Mouse (Mus musculus) liver, adult 2 months (tissue): Measurements from ENCODE around the gene Kcnk13. TPM values are rescaled to one million over a fixed set of nuclear protein-coding genes. Genes with fewer than 3 reads are reported as not detected.
A peak's percentile ranks its signal among the peaks of the same experiment; 100 is the strongest.

ENCODE experiments used
- DNase-seq: peaks from one replicate; pipeline ENCODE4 v3.0.0-alpha.2; 2011; ENCODE audit warnings: low read depth, low spot score; ENCODE audit errors: extremely low read depth
- H3K27ac ChIP-seq: fragments of 200-500 bp; replicated peaks from 2 replicates; pipeline ENCODE4 v1.5.1; 2012; ENCODE audit warnings: low read depth, mild to moderate bottlenecking, control low read depth, inconsistent platforms, low read length; ENCODE audit not compliant: insufficient read depth
- H3K27me3 ChIP-seq: fragments of 200-500 bp; 2 replicates; pipeline ENCODE4 v1.6.1; 2012; ENCODE audit warnings: mild to moderate bottlenecking, moderate library complexity, low read length, inconsistent platforms; ENCODE audit not compliant: control insufficient read depth, insufficient read depth
- H3K36me3 ChIP-seq: fragments of 200-500 bp; 2 replicates; pipeline ENCODE4 v1.6.1; 2012; ENCODE audit warnings: low read length, inconsistent platforms; ENCODE audit not compliant: control insufficient read depth, insufficient read depth
- H3K4me1 ChIP-seq: fragments of 200-500 bp; 2 replicates; pipeline ENCODE4 v1.6.1; 2011; ENCODE audit warnings: low read length; ENCODE audit not compliant: control insufficient read depth, insufficient read depth
- H3K4me3 ChIP-seq: fragments of 200-500 bp; 2 replicates; pipeline ENCODE4 v1.5.1; 2011; ENCODE audit warnings: low read depth, mild to moderate bottlenecking, control low read depth, low read length, moderate library complexity; ENCODE audit not compliant: insufficient read depth
- H3K79me2 ChIP-seq: fragments of 200-500 bp; 2 replicates; pipeline ENCODE4 v1.6.1; 2012; ENCODE audit warnings: inconsistent platforms, mild to moderate bottlenecking, low read length, moderate library complexity; ENCODE audit not compliant: control insufficient read depth, insufficient read depth
- H3K9ac ChIP-seq: fragments of 200-500 bp; 2 replicates; pipeline ENCODE4 v1.6.1; 2012; ENCODE audit warnings: low read depth, mild to moderate bottlenecking, control low read depth, inconsistent platforms, low read length
- CTCF ChIP-seq: fragments of 200-500 bp; IDR thresholded peaks from 2 replicates; pipeline ENCODE4 v1.5.1; 2011; ENCODE audit warnings: low read depth, low read length, control low read depth
- POLR2A ChIP-seq: fragments of 200-500 bp; IDR thresholded peaks from 2 replicates; pipeline ENCODE4 v1.6.1; 2011; ENCODE audit warnings: low read length, control low read depth; ENCODE audit not compliant: insufficient read depth; ENCODE audit errors: extremely low read depth
- WGBS: fragments of 180-500 bp; shearing (Covaris S2); methylation state at CpG from one replicate; pipeline ENCODE4 v1.1.7; 2018; 5-methylcytosine and 5-hydroxymethylcytosine counted together
- polyA plus RNA-seq: library from polyadenylated mRNA; depleted of rRNA; stranded (reverse); fragments of >200 nt; gene quantifications from 2 replicates; pipeline ENCODE4 v1.2.3, GENCODE M21; 2012
- total RNA-seq: library from RNA; depleted of rRNA; stranded (reverse); fragments of >200 nt; gene quantifications from 2 replicates; pipeline ENCODE4 v1.2.3, GENCODE M21; 2014

The Kcnk13 gene
- total and polyA plus RNA-seq, 2 experiments = 0.23 to 0.65 TPM

GRCm38 (mm10) chr12:99979541-99979940, 15.2 kb downstream of the Kcnk13 start:
- no peaks in the 10 kb centered on the region for H3K79me2 ChIP-seq
- no peaks in the 10 kb centered on the region for H3K36me3 ChIP-seq
- no peak overlapping the region for H3K9ac ChIP-seq
- H3K4me1 ChIP-seq = no peaks in the 10 kb centered on the region
- H3K4me3 ChIP-seq = no peak overlapping the region
- 71% methylated on average over 4 of the region's 4 CpGs for WGBS
- DNase-seq = no peak
- no peak overlapping the region for H3K27ac ChIP-seq
- TF ChIP-seq CTCF (no peak), POLR2A (no peak)
- H3K27me3 ChIP-seq = no peaks in the 10 kb centered on the region

DNA sequence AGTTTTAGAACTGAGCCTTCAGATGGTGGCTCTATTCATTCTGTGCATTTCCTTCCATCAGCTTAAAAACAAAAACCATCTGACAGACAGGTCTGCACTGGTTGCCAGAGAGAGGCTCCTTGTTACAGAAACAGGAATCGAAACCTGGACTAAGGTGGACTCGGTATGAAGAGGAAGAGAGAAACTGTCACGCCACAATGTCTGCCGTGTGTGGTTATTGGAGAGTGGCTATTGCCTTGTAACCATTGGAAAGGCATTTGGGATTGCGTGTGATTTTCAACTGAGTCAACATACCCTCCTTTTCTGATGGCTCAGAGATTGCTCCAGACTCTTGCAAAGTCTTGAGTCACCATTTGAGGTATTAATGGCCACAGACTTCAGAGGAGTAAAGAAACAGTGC, 22.5 kb downstream of the Kcnk13 start:
- 86% methylated on average over 5 of the region's 5 CpGs for WGBS
- no peak for DNase-seq
- H3K27ac ChIP-seq = no peak overlapping the region
- no peaks in the 10 kb centered on the region for H3K27me3 ChIP-seq
- H3K9ac ChIP-seq = no peak overlapping the region
- no peak overlapping the region for H3K4me3 ChIP-seq
- no peaks in the 10 kb centered on the region for H3K4me1 ChIP-seq
- TF ChIP-seq CTCF (no peak), POLR2A (no peak)
- no peaks in the 10 kb centered on the region for H3K79me2 ChIP-seq
- H3K36me3 ChIP-seq = no peaks in the 10 kb centered on the region

DNA sequence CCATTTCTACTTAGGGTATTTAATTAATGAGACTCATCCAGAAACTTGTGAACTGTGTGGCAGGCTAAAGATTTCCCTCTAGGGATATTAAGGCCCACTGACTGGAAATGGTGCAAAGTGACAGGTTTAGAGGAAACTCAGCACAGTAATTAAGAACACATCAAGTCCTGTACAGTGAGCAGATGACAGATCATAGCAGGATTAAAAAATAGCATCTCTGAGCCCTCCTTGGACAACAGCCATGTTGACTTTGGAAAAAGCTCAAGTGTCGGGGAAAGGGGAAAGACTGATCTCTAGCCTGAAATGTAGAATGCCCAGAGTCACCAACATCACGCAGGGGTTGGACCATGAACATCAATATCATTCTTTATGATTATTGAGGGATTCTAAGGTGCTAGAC, 23.8 kb downstream of the Kcnk13 start:
- Histone ChIP-seq H3K4me3 (no peak overlapping the region), H3K36me3 (no peaks in the 10 kb centered on the region), H3K79me2 (no peaks in the 10 kb centered on the region), H3K4me1 (no peaks in the 10 kb centered on the region), H3K9ac (no peak overlapping the region), H3K27me3 (no peaks in the 10 kb centered on the region), H3K27ac (no peak overlapping the region)
- no peak for DNase-seq
- TF ChIP-seq POLR2A = no peak
- TF ChIP-seq CTCF = no peak
- 22% methylated on average over 2 of the region's 2 CpGs for WGBS

- DNase-seq = no peak
- no peak overlapping the region for H3K9ac ChIP-seq
- no peak overlapping the region for H3K4me3 ChIP-seq
- H3K79me2 ChIP-seq = no peaks in the 10 kb centered on the region
- no peak overlapping the region for H3K27ac ChIP-seq
- no peak for TF ChIP-seq POLR2A
- no peaks in the 10 kb centered on the region for H3K36me3 ChIP-seq
- 89% methylated on average over 11 of the region's 11 CpGs for WGBS
- H3K4me1 ChIP-seq = no peaks in the 10 kb centered on the region
- no peaks in the 10 kb centered on the region for H3K27me3 ChIP-seq
Observed at GRCm38 (mm10) chr12:99992362-99992862, 28.1 kb downstream of the Kcnk13 start.

- H3K9ac ChIP-seq = no peak overlapping the region
- H3K36me3 ChIP-seq = no peaks in the 10 kb centered on the region
- peak; percentile 14 for DNase-seq
- H3K4me3 ChIP-seq = no peak overlapping the region
- H3K27me3 ChIP-seq = no peaks in the 10 kb centered on the region
- WGBS = 79% methylated on average over 10 of the region's 10 CpGs
- TF ChIP-seq CTCF = no peak
- no peak for TF ChIP-seq POLR2A
- no peaks in the 10 kb centered on the region for H3K4me1 ChIP-seq
- H3K27ac ChIP-seq = no peak overlapping the region
- H3K79me2 ChIP-seq = no peaks in the 10 kb centered on the region
Observed at GRCm38 (mm10) chr12:99993146-99993890, 29.0 kb downstream of the Kcnk13 start.

- Histone ChIP-seq H3K4me1 (no peaks in the 10 kb centered on the region), H3K4me3 (no peak overlapping the region), H3K36me3 (no peaks in the 10 kb centered on the region), H3K27ac (no peak overlapping the region), H3K9ac (no peak overlapping the region), H3K79me2 (no peaks in the 10 kb centered on the region), H3K27me3 (no peaks in the 10 kb centered on the region)
- 85% methylated on average over 5 of the region's 5 CpGs for WGBS
- DNase-seq = no peak
- TF ChIP-seq CTCF (no peak), POLR2A (no peak)
Observed at GRCm38 (mm10) chr12:99995951-99996350, 31.7 kb downstream of the Kcnk13 start.
